Mouse (Mus musculus): ENCODE data around the gene Ccdc120. TPM values are rescaled to one million over a fixed set of nuclear protein-coding genes. Genes with fewer than 3 reads are reported as not detected.
A peak's percentile ranks its signal among the peaks of the same experiment; 100 is the strongest.
"Not testable (repeated sequence)": the region's sequence is repeated elsewhere in the genome, so short reads cannot be mapped to it uniquely, and the experiment has no call there.

Ccdc120 gene
- polyA plus RNA-seq, 1 experiment from 2014 or later: 20.7 TPM

- H3K36me3 ChIP-seq (ENCODE audit: control insufficient read depth, insufficient read depth); H3K9ac ChIP-seq (ENCODE audit: low read depth, low read length); H3K9me3 ChIP-seq (ENCODE audit: control insufficient read depth); ATAC-seq; H3K4me3 ChIP-seq (ENCODE audit: low read depth, low read length); H3K27me3 ChIP-seq (replicated peaks; ENCODE audit: control insufficient read depth, insufficient read depth, low read length); H3K4me1 ChIP-seq (replicated peaks; ENCODE audit: control insufficient read depth, insufficient read depth, low read length); H3K4me2 ChIP-seq (replicated peaks; ENCODE audit: low read depth); H3K27ac ChIP-seq (ENCODE audit: low read depth, low read length): not testable (repeated sequence)
- peak; percentile 24; the same call in 1 of the 2 replicates for TF ChIP-seq CTCF (IDR thresholded peaks at IDR 0.05; ENCODE audit: low read depth)
- WGBS: 36% methylated on average over 1 of the region's 1 CpGs
Measured at GRCm38 (mm10) chrX:7716058-7716457, 34.6 kb downstream of the Ccdc120 start.

GRCm38 (mm10) chrX:7714135-7714899 lies 36.4 kb downstream of the Ccdc120 start, which contains the start of gene Wdr45:
TSS of gene Wdr45 (plus strand) at chrX:7714333.
- H3K36me3 ChIP-seq (ENCODE audit: control insufficient read depth, insufficient read depth); H3K27me3 ChIP-seq (replicated peaks; ENCODE audit: control insufficient read depth, insufficient read depth, low read length); H3K9me3 ChIP-seq (ENCODE audit: control insufficient read depth); H3K27ac ChIP-seq (ENCODE audit: low read depth, low read length); H3K9ac ChIP-seq (ENCODE audit: low read depth, low read length); H3K4me1 ChIP-seq (replicated peaks; ENCODE audit: control insufficient read depth, insufficient read depth, low read length): not testable (repeated sequence)
- peak within 1 kb of the TSS; percentile 31; the same call in 1 of the 2 replicates for H3K4me3 ChIP-seq (ENCODE audit: low read depth, low read length)
- peak within 1 kb of the TSS; percentile 54 for H3K4me2 ChIP-seq (replicated peaks; ENCODE audit: low read depth)
- peak; percentile 98 for ATAC-seq
- WGBS: 19% methylated on average over 39 of the region's 60 CpGs

GRCm38 (mm10) chrX:7713764-7714134 lies 37.0 kb downstream of the Ccdc120 start:
- not testable (repeated sequence) for H3K9ac ChIP-seq (ENCODE audit: low read depth, low read length); H3K36me3 ChIP-seq (ENCODE audit: control insufficient read depth, insufficient read depth); H3K9me3 ChIP-seq (ENCODE audit: control insufficient read depth); H3K27me3 ChIP-seq (replicated peaks; ENCODE audit: control insufficient read depth, insufficient read depth, low read length); H3K27ac ChIP-seq (ENCODE audit: low read depth, low read length); H3K4me1 ChIP-seq (replicated peaks; ENCODE audit: control insufficient read depth, insufficient read depth, low read length); ATAC-seq
- H3K4me2 ChIP-seq (replicated peaks; ENCODE audit: low read depth): peak overlapping the region; percentile 54
- peak overlapping the region; percentile 31; the same call in 1 of the 2 replicates for H3K4me3 ChIP-seq (ENCODE audit: low read depth, low read length)
- 24% methylated on average over 5 of the region's 12 CpGs for WGBS

GRCm38 (mm10) chrX:7696954-7697381 lies 53.7 kb downstream of the Ccdc120 start, which contains the start of gene Gpkow:
TSS of gene Gpkow (plus strand) at chrX:7697131.
- H3K4me1 ChIP-seq (replicated peaks; ENCODE audit: control insufficient read depth, insufficient read depth, low read length): no peaks in the 10 kb centered on the region
- H3K9me3 ChIP-seq (ENCODE audit: control insufficient read depth): no peaks in the 10 kb centered on the region
- peaks cover 6% of the 10 kb centered on the region; the same call in 1 of the 2 replicates for H3K36me3 ChIP-seq (ENCODE audit: control insufficient read depth, insufficient read depth)
- H3K27ac ChIP-seq (ENCODE audit: low read depth, low read length): peak within 1 kb of the TSS; percentile 28; the same call in 1 of the 2 replicates
- TF ChIP-seq CTCF (IDR thresholded peaks at IDR 0.05; ENCODE audit: low read depth): no peak
- no peaks in the 10 kb centered on the region for H3K27me3 ChIP-seq (replicated peaks; ENCODE audit: control insufficient read depth, insufficient read depth, low read length)
- ATAC-seq: peak; percentile 92
- H3K4me3 ChIP-seq (ENCODE audit: low read depth, low read length): peak within 1 kb of the TSS; percentile 54
- peak within 1 kb of the TSS; percentile 60 for H3K4me2 ChIP-seq (replicated peaks; ENCODE audit: low read depth)
- 17% methylated on average over 33 of the region's 33 CpGs for WGBS
- H3K9ac ChIP-seq (ENCODE audit: low read depth, low read length): peak within 1 kb of the TSS; percentile 50; the same call in 1 of the 2 replicates

- no peak for TF ChIP-seq CTCF (IDR thresholded peaks at IDR 0.05; ENCODE audit: low read depth)
Measured at GRCm38 (mm10) chrX:7696520-7696919, 54.2 kb downstream of the Ccdc120 start.

GRCm38 (mm10) chrX:7692862-7693261 lies 57.8 kb downstream of the Ccdc120 start:
- ATAC-seq: no peak
- H3K9me3 ChIP-seq (ENCODE audit: control insufficient read depth): no peaks in the 10 kb centered on the region
- no peak overlapping the region for H3K4me3 ChIP-seq (ENCODE audit: low read depth, low read length)
- no peaks in the 10 kb centered on the region for H3K36me3 ChIP-seq (ENCODE audit: control insufficient read depth, insufficient read depth)
- H3K27me3 ChIP-seq (replicated peaks; ENCODE audit: control insufficient read depth, insufficient read depth, low read length): no peaks in the 10 kb centered on the region
- no peak overlapping the region for H3K9ac ChIP-seq (ENCODE audit: low read depth, low read length)
- 29% methylated on average over 4 of the region's 4 CpGs for WGBS
- no peak overlapping the region for H3K27ac ChIP-seq (ENCODE audit: low read depth, low read length)
- H3K4me1 ChIP-seq (replicated peaks; ENCODE audit: control insufficient read depth, insufficient read depth, low read length): no peaks in the 10 kb centered on the region
- no peak overlapping the region for H3K4me2 ChIP-seq (replicated peaks; ENCODE audit: low read depth)
- peak; percentile 70 for TF ChIP-seq CTCF (IDR thresholded peaks at IDR 0.05; ENCODE audit: low read depth)

More at GRCm38 (mm10) chrX:7696520-7696919, 54.2 kb downstream of the Ccdc120 start:
- Histone ChIP-seq H3K9ac (ENCODE audit: low read depth, low read length) (no peak overlapping the region), H3K4me1 (replicated peaks; ENCODE audit: control insufficient read depth, insufficient read depth, low read length) (no peaks in the 10 kb centered on the region), H3K4me2 (replicated peaks; ENCODE audit: low read depth) (peak overlapping the region; percentile 44), H3K36me3 (ENCODE audit: control insufficient read depth, insufficient read depth) (0 out of 2 replicates have a peak, but pooled peaks cover 2% of the 10 kb centered on the region), H3K27ac (ENCODE audit: low read depth, low read length) (no peak overlapping the region), H3K27me3 (replicated peaks; ENCODE audit: control insufficient read depth, insufficient read depth, low read length) (no peaks in the 10 kb centered on the region), H3K9me3 (ENCODE audit: control insufficient read depth) (no peaks in the 10 kb centered on the region), H3K4me3 (ENCODE audit: low read depth, low read length) (peak overlapping the region; percentile 54; the same call in 1 of the 2 replicates)
- 45% methylated on average over 6 of the region's 6 CpGs for WGBS
- peak; percentile 35 for ATAC-seq

Measured in intestine, postnatal 0 days (tissue).